Mouse (Mus musculus) limb, embryonic 13.5 days (tissue): ENCODE measurements around the gene Myh9. TPM values are rescaled to one million over a fixed set of nuclear protein-coding genes. Genes with fewer than 3 reads are reported as not detected.

Experiments used
- ATAC-seq: fragments of 200-750 bp; cut with Nextera tagmentation; 2 replicates; pipeline ENCODE4 v1.8.0; 2017; ENCODE audit warnings: low read depth, moderate number of reproducible peaks, moderate TSS enrichment; ENCODE audit not compliant: low FRiP score
- H3K27ac ChIP-seq: fragments of 300-500 bp; sonication (generic); 2 replicates; pipeline ENCODE4 v1.5.1; 2015; ENCODE audit warnings: inconsistent platforms, mild to moderate bottlenecking, moderate library complexity
- H3K27me3 ChIP-seq: fragments of 300-500 bp; sonication (generic); 2 replicates; pipeline ENCODE4 v1.6.1; 2015; ENCODE audit warnings: mild to moderate bottlenecking, inconsistent platforms
- H3K36me3 ChIP-seq: fragments of 300-500 bp; sonication (generic); 2 replicates; pipeline ENCODE4 v1.6.1; 2015; ENCODE audit warnings: inconsistent platforms, mild to moderate bottlenecking, moderate library complexity
- H3K4me1 ChIP-seq: fragments of 300-500 bp; sonication (generic); 2 replicates; pipeline ENCODE4 v1.6.1; 2015; ENCODE audit warnings: inconsistent platforms
- H3K4me2 ChIP-seq: fragments of 300-500 bp; sonication (generic); replicated peaks from 2 replicates; pipeline ENCODE4 v1.6.1; 2015; ENCODE audit warnings: inconsistent platforms, mild to moderate bottlenecking, moderate library complexity
- H3K4me3 ChIP-seq: fragments of 300-500 bp; sonication (generic); 2 replicates; pipeline ENCODE4 v1.5.1; 2015; ENCODE audit warnings: moderate library complexity, mild to moderate bottlenecking, inconsistent platforms
- H3K9ac ChIP-seq: fragments of 300-500 bp; sonication (generic); 2 replicates; pipeline ENCODE4 v1.6.1; 2015; ENCODE audit warnings: mild to moderate bottlenecking, inconsistent platforms
- H3K9me3 ChIP-seq: fragments of 300-500 bp; sonication (generic); 2 replicates; pipeline ENCODE4 v1.6.1; 2016; ENCODE audit warnings: inconsistent platforms
- WGBS: fragments of 180-500 bp; shearing (Covaris S2); methylation state at CpG from one replicate; pipeline ENCODE4 v1.1.7; 2015; 5-methylcytosine and 5-hydroxymethylcytosine counted together
- polyA plus RNA-seq: library from polyadenylated mRNA; unstranded; fragments of >200 nt; fragmentation: Nextera tagmentation; extraction: Ambion mirVana; gene quantifications from 2 replicates; pipeline ENCODE4 v1.2.1, GENCODE M21; 2015

Myh9 gene
- polyA plus RNA-seq, 1 experiment from 2014 or later = 38.1 TPM

DNA sequence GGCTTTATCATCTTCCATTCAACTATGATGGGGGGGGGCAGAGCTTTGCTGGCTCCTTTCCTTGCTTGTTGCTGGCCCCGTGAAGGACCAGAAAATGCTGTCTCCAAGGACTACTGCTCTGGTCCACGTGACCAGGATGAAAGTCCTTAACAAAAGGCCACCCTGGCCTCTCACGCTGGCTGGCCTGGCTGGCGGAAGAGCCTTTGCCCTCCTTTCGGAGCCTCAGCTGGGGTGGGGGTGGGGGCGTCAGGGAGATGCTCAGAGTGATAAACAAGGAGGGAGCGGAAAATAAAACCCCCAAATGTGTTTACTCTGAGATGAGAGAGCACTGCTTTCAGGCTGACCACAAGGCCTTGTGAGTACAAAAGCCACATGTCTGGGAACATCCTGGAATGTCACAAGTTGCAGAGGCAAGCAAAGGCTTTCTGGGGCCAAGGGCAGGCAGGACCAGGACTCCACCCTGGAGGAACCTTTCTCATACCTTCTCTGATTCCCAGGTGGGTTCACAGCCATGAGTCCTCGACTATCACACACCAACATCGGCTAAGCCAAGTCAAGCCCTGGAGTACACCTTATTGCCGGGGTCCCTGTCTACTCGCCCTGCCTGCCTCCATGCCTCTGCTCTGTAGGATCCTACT lies 24.7 kb upstream of the Myh9 start:
- Histone ChIP-seq H3K36me3 (no peaks in the 10 kb centered on the region), H3K27ac (no peak overlapping the region), H3K9me3 (no peaks in the 10 kb centered on the region), H3K4me2 (no peak overlapping the region), H3K4me1 (no peaks in the 10 kb centered on the region), H3K9ac (no peak overlapping the region), H3K4me3 (no peak overlapping the region), H3K27me3 (no peaks in the 10 kb centered on the region)
- WGBS = 56% methylated on average over 11 of the region's 11 CpGs
- no peak for ATAC-seq

DNA sequence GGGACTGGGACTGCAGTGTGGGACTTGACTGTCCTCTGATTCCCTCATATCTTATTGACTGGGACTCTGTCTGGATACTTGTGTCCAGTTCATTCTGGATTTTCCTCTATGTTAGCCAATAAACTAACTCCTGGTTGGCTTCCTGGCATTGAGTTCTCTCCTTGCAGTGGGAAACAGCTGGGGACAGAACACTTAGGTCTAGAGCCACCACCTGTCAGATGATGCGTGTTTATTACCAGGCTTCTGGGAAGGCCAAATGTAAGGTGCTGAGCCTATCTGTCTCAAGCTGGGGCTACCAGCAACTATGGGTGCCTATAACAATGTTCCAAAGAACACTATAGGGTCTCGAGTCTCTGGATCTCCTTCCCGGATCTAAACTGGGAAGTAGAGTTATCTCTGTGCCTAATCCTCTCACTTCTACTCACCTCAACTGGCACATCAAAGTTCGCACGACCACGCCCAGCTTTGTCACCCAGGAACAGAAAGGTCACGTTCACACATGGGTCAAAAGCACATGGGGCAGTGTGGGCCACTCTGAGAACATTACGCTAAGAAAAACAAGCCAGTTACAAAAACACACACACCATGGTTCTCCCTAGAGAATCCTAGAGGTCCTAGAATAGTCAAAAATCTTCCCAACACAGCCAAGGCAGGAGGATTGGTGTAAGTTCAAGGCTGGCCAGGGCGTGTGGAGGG lies 22.2 kb upstream of the Myh9 start:
- Histone ChIP-seq H3K4me2 (no peak overlapping the region), H3K36me3 (no peaks in the 10 kb centered on the region), H3K27me3 (no peaks in the 10 kb centered on the region), H3K4me1 (no peaks in the 10 kb centered on the region), H3K4me3 (no peak overlapping the region), H3K9me3 (no peaks in the 10 kb centered on the region), H3K9ac (no peak overlapping the region), H3K27ac (no peak overlapping the region)
- no peak for ATAC-seq
- 82% methylated on average over 9 of the region's 9 CpGs for WGBS

DNA sequence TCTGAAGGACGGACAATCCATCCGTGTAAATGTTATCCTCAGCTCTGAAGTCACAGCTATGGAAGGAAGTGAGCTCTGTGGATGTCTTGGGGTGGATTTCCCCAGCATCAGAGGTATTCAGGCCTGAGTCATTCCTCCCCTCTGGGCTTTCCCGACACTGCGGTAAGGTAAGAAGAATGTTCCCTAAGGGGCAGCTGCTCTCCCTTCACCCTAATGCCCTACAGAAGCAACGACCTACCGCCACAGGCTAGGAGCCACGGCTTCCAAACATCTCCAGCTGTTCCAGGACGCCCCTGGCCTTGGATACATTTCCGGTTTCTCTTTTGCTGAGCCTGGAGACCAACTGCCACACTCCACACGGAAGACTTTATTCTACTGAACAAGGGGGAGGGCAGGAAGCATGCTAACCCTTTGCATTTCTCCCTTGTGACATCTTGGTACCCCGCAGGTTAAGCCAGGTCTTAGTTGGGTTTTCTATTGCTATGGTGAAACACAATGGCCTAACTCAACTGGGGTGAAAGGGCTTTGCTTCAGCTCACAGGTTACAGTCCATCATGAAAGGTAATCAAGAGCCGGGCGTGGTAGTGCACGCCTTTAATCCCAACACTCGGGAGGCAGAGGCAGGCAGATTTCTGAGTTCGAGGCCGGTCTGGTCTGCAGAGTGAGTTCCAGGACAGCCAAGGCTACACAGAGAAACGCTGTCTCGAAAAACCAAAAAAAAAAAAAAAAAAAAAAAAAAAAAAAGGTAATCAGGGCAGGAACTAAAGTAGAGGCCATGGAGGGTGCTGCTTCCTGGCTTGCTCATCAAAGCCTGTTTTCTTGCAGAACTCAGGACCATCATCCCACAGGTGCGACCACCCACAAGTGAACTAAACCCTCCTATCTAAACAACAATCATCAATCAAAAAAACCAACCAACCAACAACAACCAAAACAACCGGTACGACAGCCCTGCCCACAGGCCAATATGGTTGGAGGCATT lies 21.3 kb upstream of the Myh9 start:
- no peak overlapping the region for H3K4me2 ChIP-seq
- ATAC-seq = no peak
- no peaks in the 10 kb centered on the region for H3K36me3 ChIP-seq
- no peak overlapping the region for H3K4me3 ChIP-seq
- no peaks in the 10 kb centered on the region for H3K9me3 ChIP-seq
- 81% methylated on average over 22 of the region's 22 CpGs for WGBS
- H3K27me3 ChIP-seq = no peaks in the 10 kb centered on the region
- no peaks in the 10 kb centered on the region for H3K4me1 ChIP-seq
- no peak overlapping the region for H3K27ac ChIP-seq
- H3K9ac ChIP-seq = no peak overlapping the region

DNA sequence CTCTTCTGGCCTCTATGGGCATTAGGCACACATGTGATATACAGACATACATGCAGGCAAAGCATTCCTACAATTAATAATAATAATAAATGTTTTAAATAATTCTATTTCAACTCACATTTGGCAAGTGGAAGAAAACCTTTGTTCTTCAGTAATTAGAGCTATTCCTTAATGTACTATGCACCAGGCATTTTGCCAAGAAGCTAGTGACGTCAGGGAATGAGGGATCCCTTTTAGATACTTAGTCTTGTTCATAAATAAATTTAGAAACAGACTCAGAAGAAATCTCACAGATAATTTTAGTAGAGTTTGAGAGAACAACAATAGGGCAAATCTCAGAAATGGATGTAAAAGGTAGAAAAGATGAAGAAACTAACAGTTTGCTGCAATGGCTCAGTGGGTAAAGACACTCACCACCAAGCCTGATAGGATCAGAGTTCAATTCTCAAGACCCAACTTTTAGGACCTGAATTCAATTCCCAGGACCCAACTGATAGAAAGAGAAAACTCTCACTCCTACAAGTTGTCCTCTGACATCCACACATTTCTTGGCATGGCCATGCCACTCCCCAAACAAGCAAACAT lies 18.2 kb upstream of the Myh9 start:
- peaks cover 8% of the 10 kb centered on the region for H3K4me1 ChIP-seq
- 46% methylated on average over 1 of the region's 1 CpGs for WGBS
- H3K27me3 ChIP-seq = no peaks in the 10 kb centered on the region

DNA sequence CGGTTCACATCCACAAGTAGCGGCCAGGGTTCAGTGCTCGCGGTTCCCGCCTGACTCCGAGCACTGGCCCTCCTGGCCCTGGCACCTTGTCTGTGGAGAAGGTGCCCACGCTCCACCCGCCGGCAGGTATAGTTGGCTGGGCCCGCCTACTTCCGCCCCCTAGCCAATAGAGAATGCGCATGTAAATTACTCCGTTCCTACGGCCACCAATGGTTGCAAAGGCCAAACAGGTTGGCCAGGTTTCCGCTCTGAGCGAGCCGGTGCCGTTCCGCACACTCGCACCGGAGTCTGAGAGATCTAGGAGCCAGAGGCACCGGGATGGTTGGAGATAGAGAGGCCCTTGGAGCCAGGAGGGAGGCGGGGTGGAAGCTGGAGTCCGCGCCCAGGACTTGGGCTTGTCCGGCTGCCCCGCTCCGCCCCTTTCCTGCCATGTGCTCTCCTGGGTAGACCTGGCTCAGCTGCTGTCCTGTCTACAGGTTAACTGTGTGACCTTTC lies 15.7 kb upstream of the Myh9 start:
- peak overlapping the region; percentile 64 for H3K9ac ChIP-seq
- H3K27ac ChIP-seq = no peak overlapping the region
- no peaks in the 10 kb centered on the region for H3K27me3 ChIP-seq
- peak; percentile 71; the same call in 1 of the 2 replicates for ATAC-seq
- H3K4me2 ChIP-seq = peak overlapping the region; percentile 80
- WGBS = 1% methylated on average over 28 of the region's 28 CpGs
- peak overlapping the region; percentile 48 for H3K4me3 ChIP-seq
- peaks cover 8% of the 10 kb centered on the region for H3K4me1 ChIP-seq
- H3K9me3 ChIP-seq = no peaks in the 10 kb centered on the region
- H3K36me3 ChIP-seq = no peaks in the 10 kb centered on the region

More for the DNA sequence above, 18.2 kb upstream of the Myh9 start:
- Histone ChIP-seq H3K4me2 (no peak overlapping the region), H3K9me3 (no peaks in the 10 kb centered on the region), H3K9ac (no peak overlapping the region), H3K27ac (no peak overlapping the region), H3K4me3 (no peak overlapping the region), H3K36me3 (no peaks in the 10 kb centered on the region)
- no peak for ATAC-seq

DNA sequence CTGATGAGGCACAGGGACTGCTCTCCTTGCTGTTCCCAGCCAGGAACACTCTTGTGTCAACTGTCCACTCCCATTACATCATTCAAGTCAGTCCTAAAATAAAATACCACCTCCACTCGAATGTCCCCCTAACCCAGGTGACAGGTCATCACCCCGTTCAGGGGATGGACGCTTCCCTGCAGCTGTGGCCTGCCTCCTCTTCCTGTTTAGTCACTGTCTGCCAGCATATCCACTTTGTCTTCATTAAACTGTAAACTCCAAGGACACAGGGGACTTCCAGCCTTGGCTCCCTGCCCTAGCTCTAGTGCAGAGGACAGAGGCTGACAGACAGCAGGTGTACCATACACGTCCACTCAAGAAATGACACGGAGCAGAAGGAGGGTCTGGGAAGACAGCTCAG lies 14.6 kb upstream of the Myh9 start:
- Histone ChIP-seq H3K9ac (no peak overlapping the region), H3K4me1 (peaks cover 8% of the 10 kb centered on the region), H3K27ac (no peak overlapping the region), H3K4me2 (no peak overlapping the region), H3K27me3 (no peaks in the 10 kb centered on the region), H3K9me3 (no peaks in the 10 kb centered on the region), H3K36me3 (no peaks in the 10 kb centered on the region), H3K4me3 (no peak overlapping the region)
- no peak for ATAC-seq
- WGBS = 68% methylated on average over 5 of the region's 5 CpGs

DNA sequence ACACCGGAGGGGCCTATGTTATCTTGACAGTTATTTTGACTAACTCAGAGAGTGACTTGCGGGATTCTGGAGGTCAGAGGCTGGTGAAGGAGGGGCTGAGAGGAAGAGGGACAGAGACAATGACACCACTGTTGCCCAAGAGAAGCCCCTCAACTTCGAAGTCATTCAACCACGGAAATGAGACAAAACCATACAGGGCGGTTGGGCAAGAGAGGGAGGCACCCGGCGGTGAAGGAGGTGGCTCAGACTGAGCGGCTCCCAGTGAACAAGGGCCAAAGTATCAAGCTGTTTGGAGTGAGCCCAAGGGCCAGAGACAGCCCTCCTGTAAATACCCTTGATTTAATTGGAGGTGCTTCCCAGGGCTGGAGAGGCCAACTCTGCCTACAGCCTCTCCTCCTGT lies 13.3 kb upstream of the Myh9 start:
- WGBS = 78% methylated on average over 8 of the region's 8 CpGs
- ATAC-seq = no peak

DNA sequence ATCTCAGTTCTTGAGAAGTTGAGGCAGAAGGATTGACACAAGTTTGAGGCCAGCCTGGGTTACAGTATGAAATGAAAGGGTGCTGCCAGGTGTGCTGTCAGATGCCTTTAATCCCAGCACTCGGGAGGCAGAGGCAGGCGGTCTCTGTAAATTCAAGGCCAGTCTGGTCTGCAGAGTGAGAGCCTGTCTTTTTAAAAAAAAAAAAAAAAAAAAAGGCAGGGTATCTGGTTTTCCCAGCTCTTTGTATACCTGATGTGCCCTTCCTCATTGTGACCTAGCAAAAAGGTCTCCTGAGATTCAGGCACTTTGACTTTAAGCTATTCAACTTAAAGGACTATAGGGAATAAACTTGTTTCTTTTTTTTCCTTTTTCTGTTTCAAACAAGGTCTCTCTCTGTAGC lies 10.0 kb upstream of the Myh9 start:
- Histone ChIP-seq H3K27me3 (no peaks in the 10 kb centered on the region), H3K4me3 (no peak overlapping the region), H3K9ac (no peak overlapping the region), H3K27ac (no peak overlapping the region), H3K9me3 (no peaks in the 10 kb centered on the region), H3K4me1 (peaks cover 6% of the 10 kb centered on the region), H3K4me2 (no peak overlapping the region), H3K36me3 (no peaks in the 10 kb centered on the region)
- 79% methylated on average over 2 of the region's 2 CpGs for WGBS
- no peak for ATAC-seq

More for the DNA sequence above, 13.3 kb upstream of the Myh9 start:
- H3K4me2 ChIP-seq = no peak overlapping the region
- H3K27ac ChIP-seq = no peak overlapping the region
- no peaks in the 10 kb centered on the region for H3K36me3 ChIP-seq
- no peaks in the 10 kb centered on the region for H3K27me3 ChIP-seq
- no peaks in the 10 kb centered on the region for H3K9me3 ChIP-seq
- no peak overlapping the region for H3K4me3 ChIP-seq
- no peak overlapping the region for H3K9ac ChIP-seq
- peaks cover 8% of the 10 kb centered on the region for H3K4me1 ChIP-seq

DNA sequence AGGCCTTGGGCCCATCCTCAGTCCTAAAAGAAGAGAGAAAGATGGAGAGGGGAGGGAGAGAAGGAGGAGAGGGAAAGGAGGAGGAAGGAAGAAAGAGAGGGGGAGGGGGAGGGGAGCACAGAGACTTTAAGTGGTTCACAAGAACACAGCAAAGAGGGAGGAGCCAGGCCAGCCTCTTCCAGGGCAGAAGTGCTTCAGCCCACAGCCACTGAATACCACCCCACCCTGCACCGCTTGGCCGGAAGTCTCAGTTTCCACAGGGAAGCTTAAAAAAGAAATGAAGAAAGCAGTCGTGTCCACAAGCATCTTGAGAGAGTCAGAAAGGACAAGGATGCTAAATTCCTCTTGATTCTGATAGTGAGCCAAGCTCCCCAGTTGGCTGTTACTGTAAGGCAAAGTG lies 9.2 kb upstream of the Myh9 start:
- Histone ChIP-seq H3K4me2 (no peak overlapping the region), H3K4me1 (peaks cover 6% of the 10 kb centered on the region), H3K9me3 (no peaks in the 10 kb centered on the region), H3K27ac (no peak overlapping the region), H3K36me3 (no peaks in the 10 kb centered on the region), H3K9ac (no peak overlapping the region), H3K4me3 (no peak overlapping the region), H3K27me3 (no peaks in the 10 kb centered on the region)
- 57% methylated on average over 3 of the region's 3 CpGs for WGBS
- ATAC-seq = no peak

DNA sequence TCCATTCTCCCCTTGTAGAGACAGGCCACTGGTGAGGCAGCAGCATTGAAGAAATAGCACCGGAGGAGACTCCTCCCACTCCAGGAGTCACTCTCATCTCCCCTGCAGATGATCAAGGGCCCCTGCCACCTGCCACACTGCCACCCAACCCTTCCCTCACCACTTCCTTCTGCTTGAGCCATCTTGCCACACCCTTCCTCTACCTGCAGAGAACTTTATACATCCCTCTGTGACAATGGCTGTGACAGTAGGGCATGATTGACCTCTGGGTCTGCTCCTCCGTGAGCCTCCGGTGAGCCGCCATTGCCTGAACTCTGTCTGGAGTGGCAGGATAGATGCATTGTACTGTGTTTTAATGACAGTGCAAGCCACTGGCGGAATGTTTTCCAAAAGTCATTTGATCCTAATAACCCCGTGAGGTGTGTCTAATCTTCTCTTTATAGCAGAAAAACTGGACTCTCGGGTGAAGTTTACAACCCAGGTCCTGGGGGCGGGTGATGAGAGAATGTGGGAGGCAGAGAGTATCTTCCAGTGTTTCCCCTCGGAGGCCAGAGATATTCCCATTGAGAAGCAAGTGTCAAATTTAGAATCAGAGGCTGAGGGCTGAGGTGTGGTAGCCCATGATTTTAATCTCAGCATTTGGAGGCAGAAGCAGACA lies 7.7 kb upstream of the Myh9 start:
- H3K4me1 ChIP-seq = peaks cover 6% of the 10 kb centered on the region
- no peaks in the 10 kb centered on the region for H3K27me3 ChIP-seq
- no peak overlapping the region for H3K4me3 ChIP-seq
- H3K36me3 ChIP-seq = no peaks in the 10 kb centered on the region
- no peak overlapping the region for H3K4me2 ChIP-seq
- ATAC-seq = no peak
- H3K27ac ChIP-seq = no peak overlapping the region
- 64% methylated on average over 9 of the region's 9 CpGs for WGBS
- no peak overlapping the region for H3K9ac ChIP-seq
- no peaks in the 10 kb centered on the region for H3K9me3 ChIP-seq

DNA sequence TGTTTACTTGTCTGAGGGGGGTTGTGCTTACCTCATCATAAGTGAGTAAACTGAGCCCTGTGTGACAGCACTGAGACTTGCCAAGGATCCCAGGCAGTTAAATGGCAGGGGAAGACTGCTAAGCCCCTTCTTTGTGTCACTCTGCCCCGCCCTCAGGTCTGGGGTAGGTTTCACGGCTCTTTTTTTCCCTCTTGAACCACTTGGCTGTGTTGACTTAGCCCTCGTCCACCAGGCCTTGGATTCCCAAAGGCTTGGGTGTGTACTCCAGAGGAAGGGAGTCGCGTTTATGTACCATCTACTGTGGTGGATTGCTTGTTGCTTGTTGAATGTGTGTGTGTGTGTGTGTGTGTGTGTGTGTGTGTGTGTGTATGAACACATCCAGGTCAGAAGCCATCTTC lies 7.1 kb upstream of the Myh9 start:
- no peak overlapping the region for H3K27ac ChIP-seq
- no peaks in the 10 kb centered on the region for H3K27me3 ChIP-seq
- H3K4me2 ChIP-seq = no peak overlapping the region
- H3K4me3 ChIP-seq = no peak overlapping the region
- WGBS = 66% methylated on average over 5 of the region's 5 CpGs
- H3K36me3 ChIP-seq = no peaks in the 10 kb centered on the region
- H3K4me1 ChIP-seq = peaks cover 6% of the 10 kb centered on the region
- no peak overlapping the region for H3K9ac ChIP-seq
- H3K9me3 ChIP-seq = no peaks in the 10 kb centered on the region
- ATAC-seq = no peak
